Mouse (Mus musculus) bone marrow macrophage, adult 2 months (primary cell): ENCODE data around the gene Grm7.

Source experiments
- CTCF ChIP-seq: IDR thresholded peaks from 2 replicates; pipeline ENCODE4 v1.5.1; 2012; ENCODE audit warnings: low read depth, mild to moderate bottlenecking, low read length, moderate library complexity
- POLR2A ChIP-seq: IDR thresholded peaks from 2 replicates; pipeline ENCODE4 v1.6.1; 2012; ENCODE audit warnings: mild to moderate bottlenecking, low read depth, low read length, borderline replicate concordance

- no peak for TF ChIP-seq POLR2A
- TF ChIP-seq CTCF, result no peak
Observed at GRCm38 (mm10) chr6:111278516-111278915, 633.1 kb downstream of the Grm7 start.
